Mouse (Mus musculus): ENCODE data around the gene Cd93.

Cd93 gene

GRCm38 (mm10) chr2:148398901-148399685, 44.3 kb downstream of the Cd93 start:
- no peak for DNase-seq

GRCm38 (mm10) chr2:148397784-148398100, 45.6 kb downstream of the Cd93 start:
- DNase-seq: no peak

- DNase-seq: no peak
These were observed 46.2 kb downstream of the Cd93 start for GRCm38 (mm10) chr2:148397015-148397783.

GRCm38 (mm10) chr2:148396209-148396608, 47.2 kb downstream of the Cd93 start:
- no peak for DNase-seq

GRCm38 (mm10) chr2:148395131-148396051, 48.0 kb downstream of the Cd93 start, which contains the start of gene Sstr4:
Gene Sstr4 (plus strand): TSS chr2:148395344.
- peak; percentile 59 for DNase-seq

- no peak for DNase-seq
These were observed 49.5 kb downstream of the Cd93 start for GRCm38 (mm10) chr2:148393846-148394245.

- no peak for DNase-seq
These were observed 50.2 kb downstream of the Cd93 start for GRCm38 (mm10) chr2:148393149-148393548.

GRCm38 (mm10) chr2:148387652-148388581, 55.4 kb downstream of the Cd93 start:
- DNase-seq: no peak

GRCm38 (mm10) chr2:148386927-148387326, 56.4 kb downstream of the Cd93 start:
- no peak for DNase-seq

All from layer of hippocampus, adult 9-11 months (tissue).